Mouse (Mus musculus): ENCODE results near the gene Gipc3. TPM values are rescaled to one million over a fixed set of nuclear protein-coding genes. Genes with fewer than 3 reads are reported as not detected.

Gipc3 gene
- polyA plus RNA-seq, 1 experiment from 2014 or later, result 0.05 TPM

DNA sequence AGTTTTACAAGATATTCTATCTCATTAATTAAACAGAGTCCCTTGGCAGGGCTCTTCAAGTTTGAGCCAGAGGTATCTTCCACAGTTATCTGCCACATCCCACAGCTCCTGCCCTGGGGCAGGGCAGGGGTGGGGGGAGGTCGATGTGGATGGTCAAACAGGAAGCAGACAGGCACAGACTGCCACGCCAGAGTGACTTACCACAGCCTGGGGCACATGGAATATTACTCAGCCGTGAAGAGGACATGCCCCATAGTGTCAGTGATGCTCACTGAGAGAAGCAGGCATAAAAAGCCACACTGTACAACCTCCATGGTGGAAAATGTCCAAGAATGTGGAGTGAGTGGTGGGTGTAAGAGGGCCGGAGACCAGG, 2.1 kb upstream of the Gipc3 start:
- 77% methylated on average over 4 of the region's 4 CpGs for WGBS
- no peak overlapping the region for H3K9ac ChIP-seq (replicated peaks)
- peaks cover 30% of the 10 kb centered on the region for H3K36me3 ChIP-seq
- peaks cover 75% of the 10 kb centered on the region for H3K27me3 ChIP-seq
- no peak overlapping the region for H3K27ac ChIP-seq
- no peaks in the 10 kb centered on the region for H3K9me3 ChIP-seq
- ATAC-seq (ENCODE audit: insufficient number of reproducible peaks, insufficient read depth, low FRiP score, low TSS enrichment, low read depth), result no peak
- no peak overlapping the region for H3K4me2 ChIP-seq
- no peak overlapping the region for H3K4me3 ChIP-seq (replicated peaks)
- peaks cover 42% of the 10 kb centered on the region for H3K4me1 ChIP-seq (replicated peaks)

DNA sequence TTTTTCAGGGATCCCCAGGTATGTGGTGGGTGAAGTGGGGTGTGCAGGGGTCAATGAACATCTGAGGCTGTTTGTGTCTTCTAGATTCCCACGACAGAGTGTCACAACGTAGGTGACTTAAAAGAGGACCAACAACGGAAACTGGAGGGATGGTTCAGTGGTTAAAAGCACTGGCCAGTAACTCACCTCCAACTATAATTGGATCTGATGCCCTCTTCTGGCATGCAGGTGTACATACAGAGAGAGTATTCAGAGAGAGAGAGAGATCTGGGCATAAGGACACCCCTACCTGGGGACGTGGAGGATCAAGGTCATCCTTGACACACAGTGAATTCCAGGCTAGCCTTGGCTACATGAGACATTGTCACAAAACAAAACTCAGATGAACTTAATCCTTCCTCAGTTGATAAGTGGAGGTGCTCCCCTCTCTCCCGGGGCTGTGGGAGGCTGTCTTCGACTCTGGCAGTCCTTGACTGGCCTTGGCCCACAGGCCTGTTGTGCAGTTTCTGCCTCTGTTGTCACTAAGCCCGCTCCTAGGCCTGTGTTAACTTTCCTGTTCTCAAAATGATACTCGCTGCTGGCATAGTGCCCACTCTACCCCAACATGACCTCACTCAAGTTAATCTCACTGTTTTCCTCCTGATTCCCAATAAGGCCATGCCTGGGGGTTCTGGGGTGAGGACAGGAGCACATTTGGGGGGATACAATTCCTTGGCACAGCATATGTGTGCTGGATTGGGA, 1.5 kb upstream of the Gipc3 start:
- Histone ChIP-seq H3K9me3 (no peaks in the 10 kb centered on the region), H3K27ac (no peak overlapping the region), H3K4me2 (no peak overlapping the region), H3K9ac (replicated peaks) (no peak overlapping the region), H3K36me3 (peaks cover 30% of the 10 kb centered on the region), H3K4me1 (replicated peaks) (peaks cover 40% of the 10 kb centered on the region), H3K27me3 (peaks cover 78% of the 10 kb centered on the region), H3K4me3 (replicated peaks) (no peak overlapping the region)
- no peak for ATAC-seq (ENCODE audit: insufficient number of reproducible peaks, insufficient read depth, low FRiP score, low TSS enrichment, low read depth)
- 56% methylated on average over 8 of the region's 8 CpGs for WGBS

GRCm38 (mm10) chr10:81341333-81341949, 1.6 kb downstream of the Gipc3 start:
- Histone ChIP-seq H3K9me3 (no peaks in the 10 kb centered on the region), H3K9ac (replicated peaks) (no peak overlapping the region), H3K27me3 (peaks cover 88% of the 10 kb centered on the region), H3K4me1 (replicated peaks) (peaks cover 13% of the 10 kb centered on the region), H3K27ac (no peak overlapping the region), H3K4me2 (no peak overlapping the region), H3K4me3 (replicated peaks) (no peak overlapping the region), H3K36me3 (peaks cover 11% of the 10 kb centered on the region)
- ATAC-seq (ENCODE audit: insufficient number of reproducible peaks, insufficient read depth, low FRiP score, low TSS enrichment, low read depth), result no peak
- 36% methylated on average over 16 of the region's 16 CpGs for WGBS

DNA sequence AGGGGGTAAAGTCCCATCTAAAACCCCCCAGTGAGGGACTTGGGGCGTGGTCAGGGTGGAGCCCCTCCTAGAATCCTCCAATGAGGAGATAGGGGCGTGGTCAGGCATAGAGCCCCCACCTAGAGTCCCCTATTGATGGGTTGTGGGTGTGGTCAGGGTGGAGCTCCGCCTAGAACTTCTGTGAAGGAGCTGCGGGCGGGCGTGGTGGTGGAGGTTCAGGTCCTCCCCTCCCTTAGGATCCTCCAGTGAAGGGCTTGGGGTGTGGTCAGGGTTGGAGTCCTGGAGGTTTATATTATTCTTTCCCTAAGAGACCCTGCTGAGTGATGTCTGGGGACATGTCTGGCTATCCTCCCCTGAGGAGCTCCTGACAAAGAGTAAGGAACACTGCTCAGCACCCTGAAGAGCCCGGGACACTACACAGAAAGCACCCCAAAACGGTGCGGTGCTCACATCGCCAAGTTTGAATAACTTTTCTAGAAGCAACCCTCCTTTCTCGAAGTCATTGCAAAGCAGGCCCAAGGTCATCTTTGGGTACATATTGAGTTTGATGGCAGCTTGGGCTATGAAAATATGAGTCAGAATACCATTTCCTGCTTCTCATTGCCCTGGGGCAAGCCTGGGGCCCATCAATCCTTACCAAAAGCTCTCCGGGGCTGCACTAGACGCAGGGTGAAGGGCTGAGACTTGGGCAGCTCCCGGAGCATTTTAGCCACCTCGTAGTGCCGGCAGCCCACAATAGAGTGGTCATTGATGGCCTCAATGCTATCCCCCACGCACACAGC, 2.3 kb downstream of the Gipc3 start:
- no peak for ATAC-seq (ENCODE audit: insufficient number of reproducible peaks, insufficient read depth, low FRiP score, low TSS enrichment, low read depth)
- peaks cover 7% of the 10 kb centered on the region for H3K36me3 ChIP-seq
- no peak overlapping the region for H3K4me2 ChIP-seq
- no peak overlapping the region for H3K9ac ChIP-seq (replicated peaks)
- no peaks in the 10 kb centered on the region for H3K9me3 ChIP-seq
- no peak overlapping the region for H3K4me3 ChIP-seq (replicated peaks)
- 39% methylated on average over 17 of the region's 17 CpGs for WGBS
- peaks cover 15% of the 10 kb centered on the region for H3K4me1 ChIP-seq (replicated peaks)
- no peak overlapping the region for H3K27ac ChIP-seq
- H3K27me3 ChIP-seq, result peaks cover 88% of the 10 kb centered on the region

DNA sequence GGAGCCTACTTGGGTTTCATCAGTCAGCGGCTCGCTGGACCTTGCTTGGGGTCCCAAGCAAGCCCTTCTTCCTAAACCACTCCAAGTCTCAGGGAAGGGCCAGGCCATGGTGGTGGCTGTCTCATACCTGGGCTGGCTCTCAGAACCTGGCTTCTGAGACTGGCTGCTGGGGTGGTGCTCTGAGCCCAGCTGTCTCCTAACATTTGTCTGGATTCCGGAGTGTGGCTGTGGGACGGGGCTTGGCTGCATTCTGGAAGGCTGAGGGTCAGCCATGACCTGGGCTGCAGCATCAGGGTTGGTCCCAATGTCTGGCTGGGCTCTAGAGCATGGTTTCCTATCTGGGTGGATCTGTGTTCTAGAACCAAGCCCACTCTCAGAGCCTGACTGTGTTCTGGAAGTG, 6.5 kb downstream of the Gipc3 start:
- Histone ChIP-seq H3K27me3 (peaks cover 80% of the 10 kb centered on the region), H3K9ac (replicated peaks) (no peak overlapping the region), H3K4me1 (replicated peaks) (peaks cover 21% of the 10 kb centered on the region), H3K9me3 (no peaks in the 10 kb centered on the region), H3K36me3 (no peaks in the 10 kb centered on the region), H3K27ac (no peak overlapping the region), H3K4me3 (replicated peaks) (no peak overlapping the region), H3K4me2 (no peak overlapping the region)
- WGBS, result 88% methylated on average over 4 of the region's 4 CpGs
- no peak for ATAC-seq (ENCODE audit: insufficient number of reproducible peaks, insufficient read depth, low FRiP score, low TSS enrichment, low read depth)

DNA sequence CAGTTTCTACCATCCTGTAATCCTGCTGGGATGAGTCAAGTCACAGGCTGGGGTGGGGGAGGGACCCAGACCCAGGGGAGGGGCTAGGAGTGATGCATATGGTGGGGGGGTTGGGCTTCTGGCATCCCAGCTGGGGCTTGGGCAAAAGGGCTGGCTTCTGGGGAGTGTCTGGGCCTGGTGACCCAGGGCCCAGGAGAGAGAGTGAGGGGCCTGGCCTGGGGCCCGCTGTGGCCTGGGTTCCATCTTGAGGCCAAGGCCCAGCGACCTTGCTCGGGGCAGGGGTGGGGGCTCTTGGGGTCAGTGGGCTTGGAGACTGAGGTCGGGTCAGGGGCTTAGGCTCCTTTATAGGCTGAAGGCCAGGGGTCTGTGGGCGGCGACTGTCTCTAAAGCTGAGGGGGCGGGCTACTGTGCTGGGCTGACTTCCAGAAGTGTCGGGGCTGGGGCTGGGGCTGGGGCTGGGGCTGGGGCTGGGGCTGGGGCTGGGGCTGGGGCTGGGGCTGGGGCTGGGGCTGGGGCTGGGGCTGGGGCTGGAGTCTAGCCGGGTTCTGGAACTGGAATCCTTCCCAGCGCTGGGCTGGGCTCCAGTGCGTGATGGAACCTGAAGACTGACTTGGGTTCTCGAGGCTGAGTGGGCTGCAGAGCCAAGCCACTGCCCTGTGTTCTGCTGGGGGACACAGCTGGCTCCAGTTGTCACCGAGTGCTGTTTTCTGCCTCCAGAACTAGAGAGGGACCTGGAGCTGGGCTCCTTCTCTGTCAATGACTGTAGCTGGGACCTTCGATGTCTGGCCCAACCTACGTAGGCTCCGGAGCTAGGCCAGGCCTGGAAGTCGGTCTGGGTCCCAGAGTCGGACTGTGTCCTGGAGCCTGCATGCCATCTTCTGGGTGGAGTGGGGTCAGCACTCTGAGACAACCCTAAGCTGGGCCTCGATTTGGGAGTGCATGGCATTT, 7.4 kb downstream of the Gipc3 start:
- H3K4me2 ChIP-seq, result peak overlapping the region; percentile 22
- H3K27me3 ChIP-seq, result peaks cover 74% of the 10 kb centered on the region
- no peak overlapping the region for H3K4me3 ChIP-seq (replicated peaks)
- peaks cover 21% of the 10 kb centered on the region for H3K4me1 ChIP-seq (replicated peaks)
- peak; percentile 33 for ATAC-seq (ENCODE audit: insufficient number of reproducible peaks, insufficient read depth, low FRiP score, low TSS enrichment, low read depth)
- 39% methylated on average over 19 of the region's 19 CpGs for WGBS
- peak overlapping the region; percentile 28; the same call in 1 of the 2 replicates for H3K9ac ChIP-seq (replicated peaks)
- no peaks in the 10 kb centered on the region for H3K9me3 ChIP-seq
- no peaks in the 10 kb centered on the region for H3K36me3 ChIP-seq
- peak overlapping the region; percentile 64 for H3K27ac ChIP-seq

GRCm38 (mm10) chr10:81334324-81334723, 8.7 kb downstream of the Gipc3 start:
- H3K9me3 ChIP-seq, result no peaks in the 10 kb centered on the region
- no peak overlapping the region for H3K27ac ChIP-seq
- WGBS, result 65% methylated on average over 11 of the region's 11 CpGs
- peaks cover 28% of the 10 kb centered on the region for H3K4me1 ChIP-seq (replicated peaks)
- H3K27me3 ChIP-seq, result peaks cover 70% of the 10 kb centered on the region
- no peak overlapping the region for H3K4me2 ChIP-seq
- H3K36me3 ChIP-seq, result no peaks in the 10 kb centered on the region
- no peak overlapping the region for H3K9ac ChIP-seq (replicated peaks)
- no peak for ATAC-seq (ENCODE audit: insufficient number of reproducible peaks, insufficient read depth, low FRiP score, low TSS enrichment, low read depth)
- no peak overlapping the region for H3K4me3 ChIP-seq (replicated peaks)

DNA sequence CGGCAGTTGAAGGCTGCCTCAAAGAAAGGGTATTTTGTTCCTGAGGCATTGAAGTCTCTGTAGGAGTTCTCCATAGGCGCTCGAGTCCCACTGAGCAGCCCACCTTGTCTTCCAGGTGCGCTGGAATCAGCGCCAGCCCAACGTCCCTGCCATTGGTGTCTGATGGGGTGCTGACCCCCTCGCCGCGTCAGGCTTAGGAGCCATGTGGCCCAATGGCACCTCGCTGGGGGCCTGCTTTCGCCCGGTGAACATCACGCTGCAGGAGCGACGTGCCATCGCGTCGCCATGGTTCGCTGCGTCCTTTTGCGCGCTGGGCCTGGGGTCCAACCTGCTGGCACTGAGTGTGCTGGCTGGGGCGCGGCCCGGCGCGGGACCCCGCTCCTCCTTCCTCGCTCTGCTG, 10.8 kb downstream of the Gipc3 start:
- peak overlapping the region; percentile 24 for H3K4me3 ChIP-seq (replicated peaks)
- H3K9ac ChIP-seq (replicated peaks), result no peak overlapping the region
- H3K27me3 ChIP-seq, result peaks cover 54% of the 10 kb centered on the region
- no peak overlapping the region for H3K27ac ChIP-seq
- H3K9me3 ChIP-seq, result no peaks in the 10 kb centered on the region
- peak overlapping the region; percentile 41 for H3K4me2 ChIP-seq
- no peak for ATAC-seq (ENCODE audit: insufficient number of reproducible peaks, insufficient read depth, low FRiP score, low TSS enrichment, low read depth)
- peaks cover 37% of the 10 kb centered on the region for H3K4me1 ChIP-seq (replicated peaks)
- peaks cover 1% of the 10 kb centered on the region for H3K36me3 ChIP-seq
- 18% methylated on average over 29 of the region's 29 CpGs for WGBS

GRCm38 (mm10) chr10:81330007-81330406, 13.1 kb downstream of the Gipc3 start:
- Histone ChIP-seq H3K27ac (peak overlapping the region; percentile 74), H3K4me2 (no peak overlapping the region), H3K36me3 (peaks cover 24% of the 10 kb centered on the region), H3K4me3 (replicated peaks) (no peak overlapping the region), H3K27me3 (peaks cover 35% of the 10 kb centered on the region), H3K4me1 (replicated peaks) (peaks cover 23% of the 10 kb centered on the region), H3K9ac (replicated peaks) (peak overlapping the region; percentile 24), H3K9me3 (no peaks in the 10 kb centered on the region)
- no peak for ATAC-seq (ENCODE audit: insufficient number of reproducible peaks, insufficient read depth, low FRiP score, low TSS enrichment, low read depth)
- 65% methylated on average over 4 of the region's 4 CpGs for WGBS

DNA sequence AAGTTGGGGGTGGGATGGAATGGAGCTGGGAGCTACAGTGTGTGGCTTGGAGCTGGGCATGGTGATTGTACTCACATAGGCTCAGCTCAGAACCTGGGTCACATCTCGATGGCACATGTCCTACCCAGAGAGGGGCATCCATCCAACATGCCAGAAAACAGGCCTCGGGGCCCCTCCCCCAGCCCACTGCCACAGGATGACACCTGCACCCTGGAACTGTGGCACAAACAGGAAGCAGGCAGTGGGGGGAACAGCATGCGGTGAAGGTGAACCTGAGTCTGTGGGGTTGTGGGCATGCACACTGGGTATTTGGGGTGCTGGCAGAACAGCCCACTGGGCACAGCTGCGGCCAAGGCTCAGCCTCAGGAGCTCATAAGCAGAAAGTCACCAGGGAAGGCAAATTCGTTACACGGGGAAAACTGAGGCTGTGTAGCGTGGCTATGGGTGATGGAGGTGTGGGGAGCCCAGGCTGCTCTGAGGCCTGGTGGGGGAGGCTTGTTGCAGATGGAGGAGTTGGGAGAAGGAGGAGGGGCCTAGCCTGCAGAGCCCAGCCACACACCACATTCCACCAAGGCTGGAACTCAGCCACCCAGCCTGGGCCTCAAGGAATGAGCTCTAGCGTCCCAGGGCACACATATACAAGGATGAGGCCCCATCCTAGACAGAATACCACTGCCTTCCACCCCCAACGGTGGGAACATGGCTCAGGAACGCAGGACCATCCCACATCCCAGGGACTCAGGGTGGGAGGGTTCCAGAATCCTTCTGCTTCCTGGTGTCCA, 13.7 kb downstream of the Gipc3 start:
- Histone ChIP-seq H3K4me2 (no peak overlapping the region), H3K27me3 (peaks cover 29% of the 10 kb centered on the region), H3K9me3 (no peaks in the 10 kb centered on the region), H3K27ac (peak overlapping the region; percentile 74), H3K4me1 (replicated peaks) (peaks cover 23% of the 10 kb centered on the region), H3K9ac (replicated peaks) (peak overlapping the region; percentile 24), H3K36me3 (peaks cover 30% of the 10 kb centered on the region), H3K4me3 (replicated peaks) (no peak overlapping the region)
- WGBS, result 67% methylated on average over 10 of the region's 10 CpGs
- ATAC-seq (ENCODE audit: insufficient number of reproducible peaks, insufficient read depth, low FRiP score, low TSS enrichment, low read depth), result no peak
